Mouse (Mus musculus) stomach, embryonic 14.5 days (tissue): ENCODE data around the gene Zfp414. TPM values are rescaled to one million over a fixed set of nuclear protein-coding genes. Genes with fewer than 3 reads are reported as not detected.

Source experiments
- ATAC-seq: fragments of 200-750 bp; cut with Nextera tagmentation; 2 replicates; pipeline ENCODE4 v1.8.0; 2017; ENCODE audit warnings: low read depth, moderate TSS enrichment; ENCODE audit not compliant: insufficient number of reproducible peaks, insufficient read depth, low FRiP score
- H3K27ac ChIP-seq: fragments of 300-500 bp; sonication (generic); 2 replicates; pipeline ENCODE4 v1.5.1; 2014; ENCODE audit warnings: mild to moderate bottlenecking, low read length, moderate library complexity, mixed read lengths
- H3K27me3 ChIP-seq: fragments of 300-500 bp; sonication (generic); 2 replicates; pipeline ENCODE4 v1.6.1; 2014; ENCODE audit warnings: low read length, control low read depth, mixed read lengths; ENCODE audit not compliant: control insufficient read depth, insufficient read depth
- H3K36me3 ChIP-seq: fragments of 300-500 bp; sonication (generic); 2 replicates; pipeline ENCODE4 v1.6.1; 2014; ENCODE audit warnings: mild to moderate bottlenecking, control low read depth, low read length, moderate library complexity, mixed read lengths; ENCODE audit not compliant: control insufficient read depth, insufficient read depth
- H3K4me1 ChIP-seq: fragments of 300-500 bp; sonication (generic); 2 replicates; pipeline ENCODE4 v1.6.1; 2014; ENCODE audit warnings: low read length, control low read depth, mixed read lengths; ENCODE audit not compliant: control insufficient read depth, insufficient read depth
- H3K4me2 ChIP-seq: fragments of 300-500 bp; sonication (generic); replicated peaks from 2 replicates; pipeline ENCODE4 v1.6.1; 2014; ENCODE audit warnings: low read depth, low read length, control low read depth
- H3K4me3 ChIP-seq: fragments of 300-500 bp; sonication (generic); 2 replicates; pipeline ENCODE4 v1.5.1; 2014; ENCODE audit warnings: low read depth, low read length, control low read depth
- H3K9ac ChIP-seq: fragments of 300-500 bp; sonication (generic); replicated peaks from 2 replicates; pipeline ENCODE4 v1.6.1; 2014; ENCODE audit warnings: low read depth, mild to moderate bottlenecking, control low read depth, low read length, moderate library complexity, mixed read lengths
- H3K9me3 ChIP-seq: fragments of 300-500 bp; sonication (generic); 2 replicates; pipeline ENCODE4 v1.6.1; 2016; ENCODE audit warnings: low read depth, low read length, control low read depth; ENCODE audit not compliant: control insufficient read depth
- WGBS: fragments of 180-500 bp; shearing (Covaris S2); extraction: QIAGEN DNeasy Blood & Tissue Kit; methylation state at CpG from one replicate; pipeline ENCODE4 v1.1.7; 2014; 5-methylcytosine and 5-hydroxymethylcytosine counted together
- polyA plus RNA-seq: library from polyadenylated mRNA; unstranded; fragments of >200 nt; fragmentation: Nextera tagmentation; extraction: Ambion mirVana; gene quantifications from 2 replicates; pipeline ENCODE4 v1.2.1, GENCODE M21; 2014

Zfp414 gene
- polyA plus RNA-seq, 1 experiment from 2014 or later, result 98.8 TPM

- H3K36me3 ChIP-seq, result peaks cover 20% of the 10 kb centered on the region
- H3K4me2 ChIP-seq, result no peak overlapping the region
- no peak for ATAC-seq
- H3K27me3 ChIP-seq, result no peaks in the 10 kb centered on the region
- H3K4me1 ChIP-seq, result peaks cover 4% of the 10 kb centered on the region; the same call in 1 of the 2 replicates
- WGBS, result 67% methylated on average over 1 of the region's 1 CpGs
- H3K9ac ChIP-seq, result no peak overlapping the region
- no peaks in the 10 kb centered on the region for H3K9me3 ChIP-seq
- no peak overlapping the region for H3K27ac ChIP-seq
- H3K4me3 ChIP-seq, result no peak overlapping the region
These were observed 44.9 kb downstream of the Zfp414 start for GRCm38 (mm10) chr17:33673837-33674236.

GRCm38 (mm10) chr17:33675452-33675851 is 46.6 kb downstream of the Zfp414 start:
- no peak for ATAC-seq
- no peaks in the 10 kb centered on the region for H3K9me3 ChIP-seq
- H3K4me2 ChIP-seq, result no peak overlapping the region
- peaks cover 23% of the 10 kb centered on the region for H3K36me3 ChIP-seq
- no peak overlapping the region for H3K4me3 ChIP-seq
- H3K27me3 ChIP-seq, result no peaks in the 10 kb centered on the region
- H3K27ac ChIP-seq, result no peak overlapping the region
- no peak overlapping the region for H3K9ac ChIP-seq
- peaks cover 9% of the 10 kb centered on the region; the same call in 1 of the 2 replicates for H3K4me1 ChIP-seq

- Histone ChIP-seq H3K27me3 (no peaks in the 10 kb centered on the region), H3K9me3 (no peaks in the 10 kb centered on the region), H3K4me2 (no peak overlapping the region), H3K27ac (no peak overlapping the region), H3K36me3 (peaks cover 23% of the 10 kb centered on the region), H3K9ac (no peak overlapping the region), H3K4me1 (peaks cover 9% of the 10 kb centered on the region; the same call in 1 of the 2 replicates), H3K4me3 (no peak overlapping the region)
- no peak for ATAC-seq
- 90% methylated on average over 2 of the region's 2 CpGs for WGBS
These were observed 47.2 kb downstream of the Zfp414 start for GRCm38 (mm10) chr17:33676086-33676485.

- peaks cover 25% of the 10 kb centered on the region for H3K36me3 ChIP-seq
- no peak overlapping the region for H3K4me2 ChIP-seq
- H3K27me3 ChIP-seq, result no peaks in the 10 kb centered on the region
- ATAC-seq, result no peak
- no peaks in the 10 kb centered on the region for H3K9me3 ChIP-seq
- no peak overlapping the region for H3K9ac ChIP-seq
- H3K4me3 ChIP-seq, result no peak overlapping the region
- peaks cover 26% of the 10 kb centered on the region; the same call in 1 of the 2 replicates for H3K4me1 ChIP-seq
- H3K27ac ChIP-seq, result no peak overlapping the region
These were observed 49.9 kb downstream of the Zfp414 start for GRCm38 (mm10) chr17:33678771-33679170.

Other genes with a start within 250 kb of the Zfp414 start
- 19.0 and 19.9 TPM in 2 replicates for gene Zfp101, start 234.4 kb upstream of the Zfp414 start, polyA plus RNA-seq
- not detected in 2 replicates for gene Actl9, start 196.2 kb upstream of the Zfp414 start, polyA plus RNA-seq
- 64.6 and 64.7 TPM in 2 replicates for gene Adamts10, start 104.9 kb upstream of the Zfp414 start, polyA plus RNA-seq
- 3.2 and 3.5 TPM in 2 replicates for gene Myo1f, start 73.4 kb upstream of the Zfp414 start, polyA plus RNA-seq
- gene Pram1, start 9.0 kb downstream of the Zfp414 start, polyA plus RNA-seq, result 0.59 and 0.62 TPM in 2 replicates
- 313 and 333 TPM in 2 replicates for gene Hnrnpm, start 57.8 kb downstream of the Zfp414 start, polyA plus RNA-seq
- 42.8 and 49.3 TPM in 2 replicates for gene March2, start 89.6 kb downstream of the Zfp414 start, polyA plus RNA-seq
- gene Rab11b, start 131.4 kb downstream of the Zfp414 start, polyA plus RNA-seq, result 255 and 296 TPM in 2 replicates
- gene Angptl4, start 152.7 kb downstream of the Zfp414 start, polyA plus RNA-seq, result 22.5 and 25.1 TPM in 2 replicates
- gene Kank3, start 181.4 kb downstream of the Zfp414 start, polyA plus RNA-seq, result 32.5 and 33.5 TPM in 2 replicates
- 1,306 and 1,470 TPM in 2 replicates for gene Rps28, start 195.5 kb downstream of the Zfp414 start, polyA plus RNA-seq
- gene Ndufa7, start 195.5 kb downstream of the Zfp414 start, polyA plus RNA-seq, result 471 and 592 TPM in 2 replicates
- 75.6 and 79.6 TPM in 2 replicates for gene Cd320, start 214.0 kb downstream of the Zfp414 start, polyA plus RNA-seq
- gene Gm7029, start 244.7 kb downstream of the Zfp414 start, polyA plus RNA-seq, result not detected in 2 replicates